Mouse (Mus musculus) megakaryocyte progenitor cell, adult 5-6 weeks (primary cell): ENCODE results near the gene Art3. TPM values are rescaled to one million over a fixed set of nuclear protein-coding genes. Genes with fewer than 3 reads are reported as not detected.

Source experiments
- total RNA-seq, 2 experiments: library from RNA; stranded (forward) in 1 of 2; stranded (reverse) in 1 of 2; fragments of 157-497, 149-512 nt in 1 of 2; fragments of 200-1000 nt in 1 of 2; gene quantifications; 2 replicates each; pipeline versions ENCODE4 v1.2.3 to v1.2.4; 2015 to 2017

The Art3 gene
- total RNA-seq, 2 experiments from 2014 or later, result 1.5 TPM; not detected in 1

Other genes with a start within 250 kb of the Art3 start
- 91.0 and 97.5 TPM in 2 replicates for gene G3bp2, start 248.1 kb upstream of the Art3 start, total RNA-seq (2015)
- 122 and 128 TPM in 2 replicates for gene G3bp2, start 248.1 kb upstream of the Art3 start, total RNA-seq (2017)
- gene Uso1, start 193.9 kb upstream of the Art3 start, total RNA-seq (2015), result 56.2 and 56.6 TPM in 2 replicates
- 22.5 and 23.5 TPM in 2 replicates for gene Uso1, start 193.9 kb upstream of the Art3 start, total RNA-seq (2017)
- gene U90926, start 116.4 kb upstream of the Art3 start, total RNA-seq (2015), result not detected in 2 replicates
- not detected in 2 replicates for gene U90926, start 116.4 kb upstream of the Art3 start, total RNA-seq (2017)
- gene Ppef2, start 75.5 kb upstream of the Art3 start, total RNA-seq (2015), result 0.99 TPM in 1 of 2 replicates, not detected in the other
- gene Ppef2, start 75.5 kb upstream of the Art3 start, total RNA-seq (2017), result 0.37 TPM in 1 of 2 replicates, not detected in the other
- 12.0 and 15.0 TPM in 2 replicates for gene Naaa, start 53.7 kb upstream of the Art3 start, total RNA-seq (2015)
- 7.1 and 13.5 TPM in 2 replicates for gene Naaa, start 53.7 kb upstream of the Art3 start, total RNA-seq (2017)
- 39.5 and 46.5 TPM in 2 replicates for gene Sdad1, start 21.3 kb upstream of the Art3 start, total RNA-seq (2015)
- gene Sdad1, start 21.3 kb upstream of the Art3 start, total RNA-seq (2017), result 69.5 and 86.2 TPM in 2 replicates
- 0.37 and 1.2 TPM in 2 replicates for gene Cxcl9, start 3.7 kb upstream of the Art3 start, total RNA-seq (2015)
- gene Cxcl9, start 3.7 kb upstream of the Art3 start, total RNA-seq (2017), result 0.27 and 0.33 TPM in 2 replicates
- gene Cxcl10, start 17.1 kb downstream of the Art3 start, total RNA-seq (2015), result 4.7 and 10.5 TPM in 2 replicates
- gene Cxcl10, start 17.1 kb downstream of the Art3 start, total RNA-seq (2017), result 1.3 and 5.3 TPM in 2 replicates
- gene Nup54, start 103.4 kb downstream of the Art3 start, total RNA-seq (2015), result 78.1 and 96.0 TPM in 2 replicates
- gene Nup54, start 103.4 kb downstream of the Art3 start, total RNA-seq (2017), result 75.8 and 82.2 TPM in 2 replicates
- 27.0 and 30.0 TPM in 2 replicates for gene Scarb2, start 175.0 kb downstream of the Art3 start, total RNA-seq (2015)
- gene Scarb2, start 175.0 kb downstream of the Art3 start, total RNA-seq (2017), result 40.4 and 44.8 TPM in 2 replicates
- not detected in 2 replicates for gene Fam47e, start 223.2 kb downstream of the Art3 start, total RNA-seq (2015)
- gene Fam47e, start 223.2 kb downstream of the Art3 start, total RNA-seq (2017), result not detected in 2 replicates